Mouse (Mus musculus) embryonic fibroblast, embryonic 13.5 days (primary cell): ENCODE measurements around the gene Gm5431.

ENCODE experiments used
- CTCF ChIP-seq: IDR thresholded peaks from 2 replicates; pipeline ENCODE4 v1.5.1; 2011; ENCODE audit warnings: mild to moderate bottlenecking, control low read depth, low read length, moderate library complexity, borderline replicate concordance; ENCODE audit not compliant: insufficient read depth
- POLR2A ChIP-seq: IDR thresholded peaks from 2 replicates; pipeline ENCODE4 v1.6.1; 2011; ENCODE audit warnings: low read depth, mild to moderate bottlenecking, control low read depth, low read length, moderate library complexity

- TF ChIP-seq CTCF (no peak), POLR2A (no peak)
These were observed 62.9 kb downstream of the Gm5431 start for GRCm38 (mm10) chr11:48838879-48839680.
